Mouse (Mus musculus) cerebellum, adult 2 months (tissue): ENCODE measurements around the gene Chrng.

ENCODE experiments used
- CTCF ChIP-seq: fragments of 200-500 bp; IDR thresholded peaks from 2 replicates; pipeline ENCODE4 v1.5.1; 2011; ENCODE audit warnings: low read depth, mild to moderate bottlenecking, control low read depth, low read length, moderate library complexity, borderline replicate concordance; ENCODE audit not compliant: insufficient read depth
- POLR2A ChIP-seq: fragments of 200-500 bp; IDR thresholded peaks from 2 replicates; pipeline ENCODE4 v1.6.1; 2011; ENCODE audit warnings: low read length, control low read depth, borderline replicate concordance; ENCODE audit not compliant: insufficient read depth

- TF ChIP-seq POLR2A: no peak
- TF ChIP-seq CTCF: no peak
Observed at GRCm38 (mm10) chr1:87205502-87205901, 1.0 kb downstream of the Chrng start.
